Mouse (Mus musculus) layer of hippocampus, adult 11-12 months (tissue): Measurements from ENCODE around the gene Ormdl3.

ENCODE experiments used
- DNase-seq: peaks from one replicate; pipeline ENCODE4 v3.0.0; 2022; ENCODE audit warnings: low spot score

Gene Ormdl3

GRCm38 (mm10) chr11:98550311-98550974 is 36.7 kb downstream of the Ormdl3 start:
- DNase-seq = no peak

GRCm38 (mm10) chr11:98549363-98549762 is 37.8 kb downstream of the Ormdl3 start:
- DNase-seq = no peak

- no peak for DNase-seq
Observed at GRCm38 (mm10) chr11:98547308-98547693, 39.9 kb downstream of the Ormdl3 start.

DNA sequence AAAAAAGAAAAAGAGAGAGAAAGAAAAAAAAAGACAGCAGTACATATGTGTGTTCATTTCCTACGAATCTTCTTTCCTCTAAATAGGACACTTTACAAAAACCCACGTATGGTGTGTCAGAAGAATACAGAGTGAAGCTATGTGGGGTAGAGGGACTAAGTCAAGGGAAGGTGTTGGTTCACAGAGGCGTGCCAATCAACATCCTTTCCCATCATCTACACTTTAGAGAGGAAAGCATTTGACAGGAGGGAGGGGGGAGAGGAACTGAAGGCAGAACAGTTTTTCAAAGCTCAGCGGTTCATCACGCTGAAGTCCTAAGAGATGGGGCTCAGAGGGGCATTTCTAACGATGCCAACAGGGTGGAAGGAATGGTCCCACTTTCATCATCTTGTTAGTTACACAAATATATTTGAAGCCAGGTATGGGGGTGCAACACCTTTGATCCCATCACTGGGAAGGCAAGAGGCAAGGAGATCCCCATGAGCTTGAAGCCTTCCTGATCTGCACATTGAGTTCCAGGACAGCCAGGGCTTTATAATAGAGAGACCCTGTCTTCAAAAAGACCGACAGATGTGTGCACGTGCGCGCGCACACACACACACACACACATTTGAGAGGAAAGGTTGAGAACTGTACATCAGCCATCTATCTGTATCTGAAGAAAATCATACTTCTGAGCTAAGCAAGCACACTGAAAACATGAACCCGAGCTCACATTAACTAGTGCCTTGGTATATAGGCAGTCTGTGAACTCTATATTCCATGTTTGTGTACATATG is 40.5 kb downstream of the Ormdl3 start:
- no peak for DNase-seq

DNA sequence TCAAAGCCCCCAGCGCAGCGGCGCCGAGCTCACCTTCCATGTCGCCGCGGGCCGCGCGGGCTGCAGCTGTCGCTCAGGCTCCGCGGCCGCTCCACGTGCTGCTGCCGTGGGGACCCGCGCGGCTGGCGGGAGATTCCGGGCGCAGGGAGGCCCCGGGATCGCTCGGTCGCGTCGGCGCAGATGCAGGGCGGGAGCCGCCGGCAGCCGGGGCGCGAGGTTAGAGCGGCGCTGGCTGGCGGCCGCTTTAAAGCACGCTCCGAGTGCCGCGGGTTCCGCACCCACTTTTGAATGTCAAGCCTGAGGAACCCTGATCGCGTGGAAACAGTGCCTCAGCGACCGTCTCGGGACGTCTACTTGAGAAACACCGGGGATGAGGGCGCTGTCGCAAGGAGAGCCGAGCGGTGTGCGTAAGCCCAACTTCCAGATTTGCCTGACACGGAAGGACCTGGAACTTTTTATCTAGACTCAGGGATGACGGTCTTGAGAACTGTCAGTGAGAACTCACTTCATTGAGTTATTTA is 41.4 kb downstream of the Ormdl3 start, which contains the start of gene Ikzf3:
TSS of gene Ikzf3 (minus strand) at position 321 of the 521 bp plus-strand sequence.
- peak; percentile 7 for DNase-seq

- no peak for DNase-seq
Observed at GRCm38 (mm10) chr11:98544890-98545677, 42.1 kb downstream of the Ormdl3 start.

- DNase-seq = no peak
Observed at GRCm38 (mm10) chr11:98543414-98543813, 43.8 kb downstream of the Ormdl3 start.

DNA sequence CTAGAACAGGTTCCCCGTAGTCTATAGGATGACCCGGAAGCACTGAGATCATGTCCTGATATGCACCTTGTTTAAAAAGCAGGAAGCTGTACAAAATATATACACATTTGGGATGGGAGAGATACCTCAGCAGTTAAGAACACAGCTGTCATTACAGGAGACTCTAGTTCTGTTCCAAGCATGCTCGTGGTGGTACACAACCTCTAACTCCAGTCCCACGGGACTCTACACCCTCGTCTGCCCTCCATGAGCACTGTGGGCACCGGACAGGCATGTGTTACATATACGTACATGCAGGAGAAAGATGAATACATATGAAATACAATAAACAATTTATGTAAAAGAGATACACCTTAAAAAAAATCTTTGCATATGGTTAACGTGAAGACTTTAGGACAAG is 44.6 kb downstream of the Ormdl3 start:
- no peak for DNase-seq

DNA sequence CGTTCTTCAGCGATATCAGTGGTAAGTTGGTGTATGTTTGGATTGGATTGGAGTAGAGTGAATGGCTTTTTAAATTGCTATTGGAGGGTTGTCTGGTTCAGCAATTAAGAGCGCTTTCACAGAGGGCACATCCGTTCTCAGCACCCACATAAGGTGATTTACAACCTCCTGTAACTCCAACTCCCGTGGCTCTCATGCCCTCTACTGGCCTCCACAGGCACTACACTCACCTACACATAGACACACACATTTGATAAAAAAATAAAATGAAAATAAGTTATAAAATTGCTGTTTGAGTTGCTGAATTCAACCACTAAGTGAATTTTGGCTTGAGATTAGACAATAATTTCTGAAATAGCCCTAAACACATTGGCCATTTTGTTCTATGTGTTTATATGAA is 46.8 kb downstream of the Ormdl3 start:
- DNase-seq = no peak

GRCm38 (mm10) chr11:98537480-98538034 is 49.6 kb downstream of the Ormdl3 start:
- DNase-seq = no peak
